Mouse (Mus musculus) telencephalon, adult 2 months (tissue): ENCODE measurements around the gene Odf2l.

ENCODE experiments used
- DNase-seq: peaks from one replicate; pipeline ENCODE4 v3.0.0-alpha.2; 2011; ENCODE audit warnings: low read depth, low spot score

Gene Odf2l

DNA sequence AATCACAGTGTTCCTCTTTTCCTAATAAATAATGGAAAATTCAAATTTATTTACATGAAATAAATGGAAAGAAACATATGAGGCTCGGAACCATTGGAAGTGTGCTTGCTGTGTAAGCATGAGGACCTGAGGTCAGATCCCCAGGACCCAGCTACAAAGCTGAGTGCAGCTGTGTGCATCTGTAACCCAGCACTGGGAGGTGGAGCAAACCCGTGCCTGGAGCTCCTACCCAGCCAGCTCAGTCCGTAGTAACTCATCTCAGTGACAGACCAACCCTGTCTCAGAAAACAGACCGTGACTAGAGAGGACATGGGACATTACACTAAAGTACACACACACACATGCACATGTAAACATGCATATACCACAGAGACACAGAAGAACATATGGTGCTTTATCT lies 21.8 kb downstream of the Odf2l start:
- no peak for DNase-seq

DNA sequence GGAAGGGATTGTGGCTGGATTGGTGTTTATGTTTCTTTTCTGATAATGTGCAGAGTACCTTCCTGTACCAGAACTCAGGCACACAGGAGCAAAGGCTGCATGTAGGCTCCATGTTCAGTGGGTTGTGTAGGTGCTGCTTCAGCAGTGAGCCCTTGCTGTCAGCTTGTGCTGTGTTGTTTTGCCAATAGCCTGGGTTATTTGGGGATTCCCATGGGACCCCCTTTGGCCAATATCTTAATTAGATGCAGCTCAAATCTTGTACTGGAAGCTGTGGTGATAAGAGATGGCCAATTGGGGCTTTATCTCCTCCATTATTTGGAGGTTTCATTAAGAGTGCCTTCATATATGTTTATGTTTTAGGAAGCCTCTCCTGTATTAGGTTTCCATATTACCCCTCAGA lies 24.5 kb downstream of the Odf2l start:
- DNase-seq = no peak

DNA sequence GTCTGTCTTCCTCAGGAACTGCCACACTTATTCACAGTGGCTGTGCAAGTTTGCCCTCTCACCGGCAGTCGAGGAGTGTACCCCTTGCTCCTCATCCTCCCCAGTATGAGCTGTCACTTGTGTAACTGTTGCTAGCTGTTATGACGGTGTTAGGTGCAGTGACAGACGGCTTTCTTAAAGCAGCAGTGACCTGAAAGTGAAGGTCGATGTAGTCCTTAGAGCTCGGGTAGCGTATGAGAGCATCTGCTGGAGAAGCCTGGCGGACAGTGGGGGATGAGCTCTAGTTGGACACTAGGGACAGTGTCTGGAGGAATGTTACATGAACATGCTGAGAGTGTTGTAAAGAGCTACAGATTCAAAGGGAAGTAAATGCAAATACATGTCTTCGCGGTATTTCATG lies 25.5 kb downstream of the Odf2l start:
- no peak for DNase-seq

DNA sequence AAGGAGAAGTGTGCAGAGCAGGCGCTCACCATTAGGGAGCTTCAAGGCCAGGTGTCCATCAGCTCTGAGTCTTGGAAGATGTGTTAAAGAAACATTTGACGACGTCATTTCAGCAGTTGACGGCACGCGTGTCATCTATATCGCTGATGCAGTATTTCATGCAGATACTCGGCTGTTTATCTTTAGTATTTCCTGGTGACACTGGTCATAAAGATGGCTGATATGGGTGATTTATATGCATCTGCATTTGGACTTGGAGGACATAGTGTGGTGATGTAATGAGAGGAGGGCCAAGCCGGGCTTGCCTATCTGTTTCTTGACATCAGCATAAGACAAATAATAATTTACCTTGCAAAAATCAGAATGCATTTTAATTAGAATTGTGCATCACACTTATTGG lies 28.5 kb downstream of the Odf2l start:
- DNase-seq = no peak

DNA sequence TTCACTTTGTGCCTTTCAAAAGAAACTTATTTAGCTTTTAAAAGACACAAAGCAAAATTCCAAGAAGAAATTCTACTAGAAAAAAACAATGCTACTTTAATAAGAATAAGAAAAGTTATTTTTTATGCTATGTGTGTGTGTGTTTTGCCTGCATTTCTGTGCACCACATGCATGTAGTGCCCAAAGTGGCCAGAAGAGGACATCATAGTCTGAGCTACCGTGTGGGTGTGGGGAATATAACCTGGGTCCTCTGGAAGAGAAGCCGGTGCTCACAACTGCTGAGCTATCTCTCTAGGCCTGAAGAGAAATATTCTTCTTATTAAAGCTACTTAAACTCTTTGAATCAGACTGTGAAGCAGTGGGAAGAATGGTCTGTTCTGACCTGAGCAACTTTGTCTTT lies 29.1 kb downstream of the Odf2l start:
- DNase-seq = no peak

DNA sequence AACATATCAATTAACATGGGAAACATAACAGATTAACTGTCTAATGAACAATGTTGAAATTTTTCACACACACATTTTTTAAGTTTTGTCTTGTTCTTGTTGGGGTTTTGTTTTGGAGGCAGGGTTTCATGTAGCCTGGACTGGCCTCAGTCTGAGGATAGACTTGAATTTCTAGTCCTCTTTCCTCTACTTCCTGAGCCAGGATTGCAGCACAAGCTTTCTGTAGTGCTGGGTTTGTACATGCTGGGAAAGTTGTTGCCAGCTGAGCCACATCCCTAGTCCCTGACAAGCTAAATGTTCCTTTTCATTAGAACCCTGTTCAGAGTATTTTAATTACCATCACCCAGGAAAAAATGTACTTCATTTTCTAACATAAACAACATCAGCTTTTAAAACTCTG lies 29.6 kb downstream of the Odf2l start:
- no peak for DNase-seq

DNA sequence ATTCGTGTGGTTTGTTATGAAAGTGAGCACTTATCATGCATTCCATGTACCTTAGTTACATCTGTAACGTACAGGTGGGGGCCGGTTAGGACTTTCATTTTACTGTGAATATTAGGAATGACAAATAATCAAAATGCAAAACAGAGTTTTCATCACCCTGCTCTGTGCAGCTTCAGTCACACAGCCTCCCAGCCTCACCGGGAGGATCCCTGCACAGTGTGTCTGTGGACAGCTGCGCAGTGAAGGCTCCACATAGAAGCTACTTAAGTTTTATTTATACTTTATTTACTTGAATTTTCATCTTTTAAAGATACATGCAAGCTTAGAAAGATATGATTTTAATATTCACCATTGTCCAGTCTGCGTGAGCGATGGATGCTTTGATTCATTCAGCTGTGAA lies 32.7 kb downstream of the Odf2l start:
- no peak for DNase-seq

DNA sequence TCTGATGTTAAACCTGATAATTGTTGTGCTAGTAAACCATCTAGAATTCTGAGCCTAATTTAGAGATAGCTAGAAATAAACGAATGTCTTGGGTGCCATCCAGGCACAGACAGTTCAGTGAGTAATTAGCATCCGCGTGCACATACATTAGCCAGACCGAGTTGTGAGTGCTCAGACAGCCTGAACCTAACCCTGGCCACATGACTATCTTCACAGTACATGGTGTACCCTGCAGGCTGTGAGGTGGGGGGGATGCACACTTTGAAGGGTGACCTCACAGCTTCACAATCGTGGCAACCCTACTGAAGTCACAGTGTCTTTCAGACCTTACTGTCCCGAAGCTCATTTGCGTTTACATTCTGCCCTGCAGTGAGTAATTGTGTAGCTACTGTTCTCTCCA lies 33.5 kb downstream of the Odf2l start:
- no peak for DNase-seq

DNA sequence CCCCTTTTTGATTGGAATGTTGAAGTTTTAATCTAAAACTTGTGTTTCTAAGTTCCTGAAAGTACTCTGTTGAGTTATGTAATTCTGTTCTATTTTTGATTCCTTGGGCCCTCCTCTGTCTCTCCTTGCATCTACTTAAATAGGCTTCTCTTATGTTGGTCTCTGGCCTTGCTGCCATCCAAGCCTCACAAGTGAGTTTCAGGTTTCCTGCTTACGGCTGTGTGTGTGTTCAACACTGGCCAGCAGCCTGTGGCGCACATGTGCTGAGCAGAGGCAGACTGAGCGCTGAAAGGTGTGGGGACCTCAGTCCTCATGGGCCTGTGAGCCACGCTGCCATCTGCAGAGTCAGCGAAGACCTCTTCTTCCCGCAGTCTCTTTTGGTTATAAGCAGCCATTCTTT lies 38.5 kb downstream of the Odf2l start:
- no peak for DNase-seq

DNA sequence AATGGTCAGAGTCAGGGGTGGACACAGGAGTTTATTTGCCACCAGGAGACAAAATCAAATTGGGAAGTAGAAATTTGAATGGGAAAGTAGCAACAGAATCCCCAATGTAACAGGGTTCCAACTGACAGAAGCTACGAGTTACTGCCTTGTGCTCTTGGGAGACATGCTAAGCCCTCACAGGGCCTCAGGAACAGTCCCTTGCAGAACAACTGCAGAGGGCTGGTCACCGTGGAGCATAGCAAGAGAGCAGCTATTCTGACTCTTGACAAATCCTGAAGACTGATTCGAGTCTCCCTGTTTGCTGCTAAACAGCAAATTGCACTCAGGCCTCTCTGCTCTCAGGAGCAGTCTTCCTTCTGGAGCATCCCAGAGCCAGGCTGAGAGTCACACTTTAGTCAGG lies 40.1 kb downstream of the Odf2l start:
- DNase-seq = no peak

DNA sequence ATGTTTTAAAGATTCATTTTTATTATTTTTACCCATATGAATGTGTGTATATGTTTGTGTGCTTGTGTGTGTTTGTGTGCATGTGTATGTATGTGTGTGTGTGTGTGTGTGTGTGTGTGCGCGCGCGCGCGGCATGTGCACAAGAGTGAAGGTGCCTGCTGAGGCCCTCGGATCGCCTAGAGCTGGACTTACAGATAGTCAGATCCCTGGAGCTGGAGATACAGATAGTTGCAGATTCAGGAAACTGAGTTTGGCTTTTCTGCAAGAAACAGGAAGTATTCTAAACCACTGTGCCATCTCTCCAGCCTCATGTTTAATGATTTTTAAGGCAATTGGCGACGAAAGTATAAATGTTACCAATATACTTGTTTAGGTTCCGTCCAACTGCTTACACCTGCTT lies 48.4 kb downstream of the Odf2l start:
- no peak for DNase-seq

DNA sequence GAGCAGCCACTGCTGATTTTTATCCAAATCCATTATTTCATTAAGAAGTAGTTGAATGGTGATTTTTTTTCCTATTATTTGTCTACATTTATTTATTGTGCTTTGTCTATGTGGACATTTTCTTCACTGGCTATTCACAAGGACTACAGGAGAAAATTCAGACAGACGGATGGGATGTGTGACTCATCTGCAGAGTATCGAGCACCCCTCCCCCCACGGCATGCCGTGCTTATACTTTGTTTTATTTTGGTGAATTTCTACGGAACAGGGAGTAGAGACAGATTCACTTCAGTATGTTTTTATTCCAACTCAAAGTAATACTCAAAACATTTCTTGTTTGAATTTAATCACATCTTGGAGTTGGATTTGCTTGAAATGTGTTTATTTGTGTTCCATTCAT lies 49.4 kb downstream of the Odf2l start:
- DNase-seq = no peak

DNA sequence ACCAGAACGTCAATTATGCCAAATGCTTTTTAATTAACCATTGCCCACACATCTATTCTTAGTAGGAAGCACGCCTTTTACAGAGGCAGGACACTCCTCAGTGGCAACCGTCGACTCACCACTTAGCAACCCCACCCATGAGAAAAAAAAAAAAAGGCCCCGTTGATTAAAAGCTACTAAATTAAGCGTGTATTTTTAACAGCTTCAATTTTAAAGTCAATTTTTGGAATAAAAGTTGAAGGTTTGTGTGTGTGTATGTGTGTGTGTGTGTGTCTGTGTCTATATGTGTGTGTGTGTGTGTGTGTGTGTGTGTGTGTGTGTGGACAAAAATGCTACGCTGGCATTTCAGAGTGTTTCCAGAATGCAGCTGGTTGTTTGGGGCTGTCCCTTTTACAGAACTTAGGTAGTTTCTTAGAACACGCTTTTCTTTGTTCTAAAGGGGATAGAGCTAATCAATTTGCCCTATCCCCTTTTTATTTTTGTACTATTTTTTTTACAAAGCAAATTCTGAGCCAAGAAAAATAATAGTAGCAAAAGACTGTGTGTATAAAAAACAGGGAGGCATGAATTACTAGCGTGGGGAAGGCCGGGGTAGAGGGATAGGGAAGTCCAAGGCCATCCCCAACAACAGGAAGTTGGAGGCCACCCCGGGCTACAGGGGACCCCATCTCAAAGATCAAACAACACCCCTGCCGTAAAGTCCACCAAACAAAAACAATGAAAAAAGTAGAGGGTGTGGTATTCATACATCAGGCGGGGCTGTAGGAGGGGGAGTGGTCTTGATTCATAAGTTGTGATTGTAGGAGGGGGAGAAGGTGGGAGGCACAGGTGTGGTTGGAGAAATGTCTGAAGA lies 50.7 kb downstream of the Odf2l start:
- DNase-seq = no peak

DNA sequence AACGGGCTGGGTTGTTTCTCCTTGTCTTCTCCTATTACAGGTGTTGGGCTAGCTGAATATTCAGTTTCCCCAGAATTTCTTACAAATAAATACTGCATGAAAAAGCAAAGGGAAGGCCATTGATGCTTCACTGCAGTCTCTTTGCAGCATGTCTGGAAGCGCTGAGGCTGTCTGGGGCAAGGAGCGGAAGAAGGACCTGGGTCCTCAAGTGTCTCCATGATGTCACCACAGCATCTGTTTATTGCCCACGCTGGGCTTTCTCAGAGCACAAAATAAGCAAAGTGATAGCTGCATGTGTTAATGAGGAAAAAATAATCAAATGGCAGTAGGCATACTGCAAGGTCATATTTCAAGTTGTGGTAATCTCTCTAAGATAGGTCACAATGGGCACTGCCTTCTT lies 51.6 kb downstream of the Odf2l start:
- no peak for DNase-seq

DNA sequence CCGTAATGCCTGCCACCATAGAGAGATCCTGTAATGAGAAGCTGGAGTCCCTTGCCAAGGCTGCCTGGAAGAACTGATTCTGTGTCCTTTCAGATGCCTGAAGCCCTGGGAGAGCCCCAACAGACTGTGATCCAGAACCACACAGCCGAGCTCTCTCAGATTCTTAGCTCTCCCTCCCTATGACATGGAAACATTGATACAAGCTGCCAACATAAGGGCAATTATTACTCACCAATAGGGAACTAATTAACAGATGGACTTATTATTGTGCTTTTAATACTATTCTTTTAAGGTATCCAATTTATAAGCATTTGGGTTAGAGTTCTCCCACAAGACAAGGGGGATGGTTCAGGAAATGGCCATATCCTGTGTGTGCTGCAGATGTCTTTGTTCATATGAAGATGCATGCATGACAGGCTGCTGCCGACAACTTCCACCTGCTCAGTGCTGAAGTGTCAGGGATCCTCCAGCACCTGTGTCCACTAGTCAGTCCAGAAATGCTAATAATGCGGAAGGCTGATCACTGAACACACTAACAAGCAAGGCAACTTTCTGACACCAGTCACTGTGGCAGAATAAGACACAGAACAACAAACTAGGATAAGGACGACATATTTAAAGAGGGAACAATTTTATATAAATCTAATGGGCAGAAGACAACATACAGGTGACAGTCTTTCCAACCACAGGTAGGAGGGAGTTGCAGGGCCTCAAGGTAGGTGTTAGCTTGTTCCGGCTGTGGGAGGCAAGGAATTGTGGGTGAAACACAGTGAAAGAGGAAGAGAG lies 52.4 kb downstream of the Odf2l start:
- DNase-seq = no peak

DNA sequence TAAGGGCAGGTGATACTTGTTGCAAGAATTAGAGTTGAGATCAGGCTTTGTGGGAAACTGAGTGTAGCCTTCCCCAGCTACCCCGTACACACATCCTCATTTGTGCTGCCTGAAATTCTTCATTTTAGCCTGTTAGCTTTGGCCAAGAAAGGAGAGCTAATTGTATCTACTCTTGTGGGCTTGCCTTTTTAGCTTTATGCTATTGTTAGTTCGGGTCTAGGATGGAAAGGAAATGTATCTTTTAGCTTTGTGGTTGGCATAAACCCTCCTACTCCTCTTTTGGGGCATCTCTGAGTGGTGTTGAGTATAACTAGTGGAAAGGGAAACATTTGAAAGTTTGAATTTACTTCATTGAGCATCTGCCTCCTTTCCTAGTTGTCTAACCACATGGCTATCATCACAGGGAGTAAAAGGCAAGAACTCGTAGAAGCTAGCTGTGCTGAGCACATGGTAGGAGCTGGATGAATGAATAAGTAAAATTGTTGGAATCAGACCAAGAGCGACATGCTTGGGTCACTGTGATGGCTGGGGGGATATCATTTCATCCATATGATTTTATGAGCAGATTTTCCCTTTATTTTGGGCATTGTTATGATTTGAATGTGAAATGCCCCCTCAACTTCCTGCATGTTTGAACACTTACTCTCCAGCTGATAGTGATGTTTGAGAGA lies 53.1 kb downstream of the Odf2l start:
- DNase-seq = no peak

DNA sequence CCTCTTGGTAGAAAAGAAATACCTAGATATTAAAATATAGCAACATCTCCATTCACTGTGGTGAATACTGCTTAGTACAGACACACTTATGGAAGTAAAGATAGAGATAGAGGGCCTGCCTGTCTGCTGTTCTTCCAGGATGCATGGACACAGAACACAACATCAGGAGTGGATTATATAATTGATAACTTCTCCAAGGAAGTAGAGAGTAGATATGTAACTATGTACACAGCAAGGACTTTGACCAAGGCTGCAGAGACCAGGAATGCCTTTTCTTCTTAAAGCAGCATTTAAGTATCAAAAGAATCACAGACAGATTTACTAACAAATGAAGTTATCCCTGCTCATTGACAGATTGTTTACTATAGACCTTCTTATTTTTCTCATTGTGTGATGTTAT lies 66.3 kb downstream of the Odf2l start:
- no peak for DNase-seq

DNA sequence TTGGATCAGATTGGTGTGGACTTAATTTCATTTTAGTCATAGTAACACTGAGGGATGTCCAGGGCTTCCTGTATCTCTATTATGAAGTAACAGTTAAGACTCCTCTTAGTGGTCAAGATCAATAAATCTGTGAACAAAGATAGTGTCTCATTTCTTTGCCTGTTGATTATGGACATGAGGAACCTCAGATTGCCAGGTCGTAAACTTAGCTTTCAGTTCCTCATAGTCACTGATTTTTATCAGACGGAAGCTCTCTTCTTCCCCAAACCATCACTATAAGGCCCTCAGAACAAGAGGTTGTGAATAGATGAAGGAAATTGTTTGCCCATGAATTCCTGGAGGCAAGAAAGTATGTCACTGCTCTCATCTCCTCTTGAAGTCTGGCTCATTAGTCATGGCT lies 73.6 kb downstream of the Odf2l start:
- DNase-seq = no peak

DNA sequence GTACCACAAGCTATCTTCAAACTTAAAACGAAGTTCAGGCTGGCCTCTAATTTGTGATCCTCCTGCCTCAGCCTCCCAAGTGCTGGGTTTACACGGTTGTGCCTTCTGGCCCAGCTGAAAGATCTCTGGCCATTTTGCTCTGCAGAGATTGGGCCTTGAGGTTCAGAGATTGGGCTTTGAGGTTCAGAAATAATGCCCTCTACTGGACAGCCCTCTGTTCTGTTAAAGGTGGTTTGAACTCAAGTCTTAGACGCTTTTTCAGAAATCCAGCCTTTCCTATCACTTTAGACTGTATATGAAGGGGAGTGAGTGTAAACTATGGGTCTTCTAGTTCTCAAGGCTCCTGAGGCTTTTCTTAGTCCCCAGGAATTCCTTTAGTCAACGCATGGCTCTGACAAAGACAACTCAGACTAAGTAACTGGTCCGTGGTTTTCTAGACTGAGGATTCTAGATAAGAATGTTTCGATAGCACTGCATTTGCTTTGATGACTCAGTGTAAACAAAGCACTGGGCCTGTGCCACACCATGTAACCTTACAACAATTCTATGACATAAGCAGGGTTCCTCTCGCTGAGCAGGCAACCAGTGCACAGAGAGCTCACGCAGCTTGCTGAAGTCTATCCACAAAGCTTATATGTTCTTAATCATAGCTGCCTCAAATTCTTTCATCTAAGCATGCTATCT lies 77.0 kb downstream of the Odf2l start:
- DNase-seq = no peak

DNA sequence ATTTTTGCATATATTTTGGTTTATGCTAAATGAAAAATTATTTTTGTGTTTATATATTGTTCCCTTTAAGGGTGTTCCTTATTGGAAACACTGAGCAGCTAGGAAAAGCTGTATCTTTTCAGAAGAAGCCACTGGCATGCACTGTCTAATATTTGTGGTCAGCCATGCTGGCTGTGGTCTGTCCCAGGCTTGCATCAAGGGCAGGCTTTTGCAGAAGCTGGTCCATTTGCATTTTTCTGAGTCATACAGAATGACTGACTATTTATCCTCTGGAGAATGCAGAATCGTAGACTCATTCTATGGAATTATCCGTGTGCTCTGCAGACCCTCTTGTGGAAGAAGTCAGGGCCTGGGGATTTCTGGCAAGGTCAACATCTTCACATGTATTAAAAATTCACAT lies 79.7 kb downstream of the Odf2l start:
- DNase-seq = no peak
